Mouse (Mus musculus) kidney, adult 18-20 months (tissue): ENCODE data around the gene Gpn3.

ENCODE experiments used
- DNase-seq: peaks from one replicate; pipeline ENCODE4 v3.0.0; 2021

The Gpn3 gene

DNA sequence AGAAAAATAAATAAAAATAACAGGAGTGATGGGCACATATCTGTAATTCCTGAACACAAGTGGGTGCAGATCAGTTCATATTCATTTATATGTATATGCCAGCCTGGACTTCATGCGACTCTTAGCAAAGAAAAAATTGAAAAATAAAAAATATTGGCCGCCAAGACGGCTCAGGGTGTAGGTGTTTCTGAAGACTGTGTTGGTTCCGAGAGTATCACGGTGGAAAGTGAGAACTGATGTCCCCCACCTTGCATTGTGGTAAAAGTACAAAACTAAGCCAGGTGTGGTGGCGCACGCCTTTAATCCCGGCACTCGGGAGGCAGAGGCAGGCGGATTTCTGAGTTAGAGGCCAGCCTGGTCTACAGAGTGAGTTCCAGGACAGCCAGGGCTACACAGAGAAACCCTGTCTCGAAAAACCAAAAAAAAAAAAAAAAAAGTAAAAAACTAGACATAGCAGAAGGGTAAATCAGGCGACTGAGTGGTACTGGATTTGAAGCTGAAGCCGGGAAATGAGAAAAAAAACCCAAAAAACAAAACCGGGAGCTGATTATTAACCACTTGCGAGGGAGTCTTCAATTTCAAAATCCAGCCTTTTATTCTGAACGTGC lies 19.6 kb downstream of the Gpn3 start:
- no peak for DNase-seq

DNA sequence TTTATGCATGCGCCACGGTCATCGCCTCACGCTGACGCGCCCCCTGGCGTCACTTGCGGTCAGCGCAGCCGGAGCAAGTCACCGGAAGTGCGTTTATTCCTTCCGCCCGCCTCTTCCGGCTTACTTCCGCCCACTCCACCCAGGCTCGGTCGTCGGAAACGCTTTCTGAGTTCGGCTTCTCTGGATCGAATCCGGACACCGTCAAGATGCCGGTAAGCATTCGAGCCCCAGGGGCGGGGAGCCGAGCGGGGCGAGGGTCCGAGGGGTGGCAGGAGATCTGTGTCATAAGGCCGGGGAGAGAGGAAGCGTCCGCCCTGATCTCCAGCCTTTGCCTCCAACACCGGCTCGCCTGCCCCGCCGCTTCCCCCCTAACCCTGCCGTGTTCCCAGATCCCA lies 20.1 kb downstream of the Gpn3 start, which contains the start of gene Arpc3:
Gene Arpc3 (plus strand): TSS at position 93 of the 395 bp plus-strand sequence.
- DNase-seq = peak; percentile 94

DNA sequence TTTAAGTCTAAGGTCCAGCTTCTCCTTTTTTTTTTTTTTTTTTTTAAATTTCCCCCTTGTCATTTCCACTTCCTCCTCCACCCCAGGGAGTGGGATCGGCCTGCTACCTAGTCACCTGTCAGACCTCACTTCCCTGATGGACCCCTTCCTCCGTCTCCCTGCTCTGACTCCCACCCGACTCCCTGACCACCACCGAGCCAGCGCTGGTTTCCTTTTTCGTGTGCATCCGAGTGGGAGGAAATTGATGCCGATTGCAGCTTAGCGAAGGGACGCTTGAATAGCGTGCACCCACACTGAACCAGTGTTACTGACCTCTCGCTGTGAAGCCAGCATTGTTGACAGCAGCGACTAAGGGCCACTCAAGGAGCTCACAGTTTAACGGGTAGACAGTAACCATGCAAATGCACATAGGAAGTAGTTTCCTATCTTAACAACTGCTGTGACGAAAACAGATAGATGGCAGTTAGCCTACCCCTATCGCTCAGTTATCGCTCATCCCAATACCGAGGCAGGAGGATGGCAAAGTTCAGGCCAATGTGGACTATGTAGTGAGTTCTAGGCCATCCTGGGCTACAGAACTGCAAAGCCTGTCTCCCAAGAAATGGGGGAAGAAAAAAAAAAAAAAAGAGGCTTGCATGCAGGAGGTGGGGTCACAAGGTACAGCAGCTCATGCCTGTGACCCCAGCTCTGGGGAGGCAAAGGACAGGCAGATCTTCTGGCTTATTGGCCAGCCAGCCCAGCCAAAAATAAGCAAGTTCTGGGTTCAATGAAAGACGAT lies 20.7 kb downstream of the Gpn3 start:
- peak; percentile 35 for DNase-seq

DNA sequence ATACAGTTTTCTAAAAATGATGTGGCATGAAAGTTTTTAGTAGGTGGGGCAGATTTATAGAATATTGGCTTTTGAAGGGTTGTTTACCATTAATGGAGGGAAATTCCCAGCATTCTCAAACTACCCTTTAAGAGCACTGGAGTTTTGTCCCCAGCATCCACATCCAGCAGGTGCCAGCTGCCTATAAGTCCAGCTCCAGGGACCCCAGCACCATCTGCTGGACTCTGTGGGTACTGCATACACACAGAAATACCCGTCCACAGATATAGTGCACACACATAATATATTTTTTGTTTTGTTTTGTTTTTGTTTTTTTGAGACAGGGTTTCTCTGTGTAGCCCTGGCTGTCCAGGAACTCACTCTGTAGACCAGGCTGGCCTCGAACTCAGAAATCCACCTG lies 22.2 kb downstream of the Gpn3 start:
- peak; percentile 85 for DNase-seq

DNA sequence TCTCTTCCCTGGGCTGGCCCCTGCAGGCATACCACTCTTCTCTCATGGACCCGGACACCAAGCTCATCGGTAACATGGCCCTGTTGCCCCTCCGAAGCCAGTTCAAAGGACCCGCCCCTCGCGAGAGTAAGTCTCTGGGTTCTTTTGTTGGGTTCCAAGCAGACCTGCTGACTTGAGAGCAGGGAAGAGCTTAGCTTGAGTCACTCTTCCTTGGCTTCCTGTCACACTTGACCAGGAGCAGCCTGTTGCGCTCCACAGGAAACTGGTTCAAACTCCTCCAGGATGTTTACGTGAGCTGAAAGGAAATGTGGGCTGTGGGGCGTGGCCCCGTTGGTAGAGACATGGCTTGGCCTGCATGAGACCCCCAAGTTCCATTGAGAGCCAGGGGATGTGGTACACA lies 25.1 kb downstream of the Gpn3 start:
- DNase-seq = peak; percentile 55

DNA sequence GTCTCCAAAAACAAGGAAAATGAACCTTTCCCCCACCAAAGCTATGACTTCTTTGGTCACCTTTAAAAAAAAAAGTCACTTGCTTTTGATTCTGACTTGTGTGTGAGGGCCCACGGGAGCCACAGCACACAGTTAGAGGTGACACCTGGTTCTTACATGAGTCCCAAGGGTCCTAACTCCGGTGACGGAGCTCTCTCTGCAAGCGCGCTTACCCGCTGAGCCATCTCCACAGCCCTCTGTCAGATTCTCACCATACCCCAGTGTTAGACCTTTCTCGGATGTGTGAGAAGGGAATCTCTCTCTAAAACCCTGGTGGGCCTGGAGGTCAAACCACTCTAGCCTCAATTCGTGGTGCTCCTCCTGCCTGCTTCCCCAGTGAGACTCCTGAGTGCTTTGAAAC lies 25.8 kb downstream of the Gpn3 start:
- DNase-seq = no peak

DNA sequence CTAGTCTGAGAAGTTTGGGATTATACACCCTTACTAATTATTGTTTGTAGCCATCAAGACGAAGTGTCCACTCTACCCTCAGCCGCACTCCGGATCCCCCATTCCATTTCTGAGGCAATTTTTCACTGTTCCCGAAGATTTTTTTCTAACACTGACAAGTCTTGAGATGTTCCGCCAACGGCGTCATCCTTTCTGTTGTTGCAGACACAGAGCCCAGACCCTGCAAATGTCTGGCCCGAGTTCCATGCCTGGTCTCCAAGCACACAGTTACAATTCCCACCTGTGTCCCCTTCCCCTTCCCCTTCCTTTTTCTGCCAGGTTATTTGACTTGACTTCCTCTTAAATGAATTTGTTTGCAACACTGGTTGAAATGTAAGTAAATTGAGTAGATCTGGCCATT lies 28.2 kb downstream of the Gpn3 start:
- DNase-seq = no peak

DNA sequence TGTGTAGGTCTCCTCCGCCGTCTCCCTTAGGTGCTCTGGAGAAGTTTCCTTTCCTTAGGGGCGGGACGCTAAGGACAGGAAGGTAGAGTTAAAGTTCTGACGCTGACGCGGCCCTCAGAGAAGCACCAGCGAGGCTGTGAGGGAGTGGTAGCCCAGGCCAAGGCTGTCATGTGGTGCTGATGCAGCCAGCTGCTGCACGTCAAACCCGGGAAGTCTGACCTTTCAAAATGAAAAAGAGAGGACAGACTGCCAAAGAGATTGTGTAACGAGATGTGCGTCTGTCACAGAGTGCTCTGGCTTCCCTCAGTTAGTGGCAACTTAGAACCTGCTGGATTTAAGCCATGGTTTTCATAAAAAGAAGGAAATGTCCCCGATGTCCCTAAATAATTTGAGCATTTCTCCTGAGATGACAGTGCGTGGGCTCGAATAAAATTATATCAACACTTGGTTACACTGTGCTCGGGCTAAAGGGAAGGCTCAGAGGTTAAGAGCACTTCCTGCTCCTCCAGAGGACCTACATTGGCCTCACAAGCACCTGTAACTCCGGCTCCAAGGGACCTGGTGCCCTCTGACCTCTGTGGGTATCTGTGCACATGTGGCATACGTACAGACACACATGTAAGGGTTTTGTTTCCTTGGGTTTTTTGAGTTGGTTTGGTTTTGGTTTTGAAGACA lies 29.1 kb downstream of the Gpn3 start:
- DNase-seq = peak; percentile 62

DNA sequence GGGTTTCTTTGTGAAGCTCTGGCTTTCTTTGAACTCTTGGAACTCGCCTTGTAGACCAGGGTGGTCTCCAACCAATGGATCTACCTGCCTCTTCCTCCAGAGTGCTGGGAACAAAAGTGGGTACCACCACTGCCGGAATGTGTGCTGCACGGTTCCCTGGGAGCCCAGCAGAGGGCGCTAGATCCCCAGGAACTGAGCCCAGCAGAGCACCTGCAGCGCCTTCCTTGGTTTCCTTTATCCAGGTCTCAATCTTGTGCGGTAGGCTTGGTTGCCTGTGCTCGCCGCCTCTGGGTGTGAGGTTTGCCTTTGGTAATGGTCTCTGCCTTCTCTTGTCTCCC lies 29.6 kb downstream of the Gpn3 start:
- peak; percentile 79 for DNase-seq

DNA sequence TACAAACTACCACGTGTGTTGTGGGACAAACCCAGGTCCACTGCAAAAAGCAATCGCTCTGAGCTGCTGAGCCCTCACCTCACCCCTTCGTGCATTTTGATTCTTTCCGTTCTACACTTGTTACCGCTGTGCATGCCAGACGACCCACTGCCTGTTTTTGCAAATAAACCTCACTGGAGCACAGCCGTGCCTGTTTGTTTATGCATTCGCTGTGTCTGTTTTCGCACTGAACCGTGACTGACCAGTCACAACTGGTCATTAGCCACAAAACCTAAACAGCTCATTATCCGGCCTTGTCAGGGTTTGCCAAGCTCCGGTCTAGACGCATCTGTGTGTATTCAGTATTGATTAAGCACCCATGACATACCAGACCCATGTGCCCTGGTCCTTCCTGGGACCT lies 30.5 kb downstream of the Gpn3 start:
- no peak for DNase-seq

DNA sequence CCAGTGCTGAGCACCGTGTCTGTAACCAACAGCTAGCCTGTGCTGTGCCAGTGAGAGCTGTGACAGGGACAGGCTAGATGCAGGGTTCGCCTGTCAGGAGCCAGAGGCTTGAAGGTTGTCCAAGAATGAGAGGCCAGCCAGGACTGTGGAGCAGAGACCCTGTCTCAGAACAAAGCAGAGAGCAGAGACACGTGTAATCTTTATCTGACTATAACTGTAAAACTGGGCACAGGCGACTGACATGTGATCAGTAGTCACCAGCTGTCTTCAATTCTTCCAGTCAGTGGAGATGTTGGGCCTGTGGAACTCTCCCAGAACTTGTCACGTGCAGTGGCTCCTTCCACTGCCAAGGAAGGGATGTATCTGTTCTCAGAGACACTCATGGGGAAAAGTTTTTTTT lies 31.1 kb downstream of the Gpn3 start:
- no peak for DNase-seq

DNA sequence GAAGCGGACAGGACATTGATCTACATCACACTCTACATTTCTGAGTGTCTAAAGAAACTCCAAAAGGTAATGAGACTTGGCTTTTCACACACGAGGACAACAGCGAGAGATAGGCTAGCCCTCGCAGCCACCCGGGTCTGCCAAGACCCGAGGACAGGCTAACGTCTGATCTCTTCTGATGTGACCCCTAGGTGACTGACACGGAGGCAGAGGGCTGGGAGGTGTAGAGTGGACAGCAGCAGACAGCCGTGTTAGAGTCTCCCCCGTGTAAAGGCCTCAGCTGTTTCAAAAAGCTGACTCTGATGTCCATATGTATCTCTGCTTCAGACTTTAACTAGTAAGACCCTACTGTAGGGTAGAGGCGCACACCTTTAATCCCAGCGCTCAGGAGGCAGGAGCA lies 31.7 kb downstream of the Gpn3 start:
- no peak for DNase-seq

DNA sequence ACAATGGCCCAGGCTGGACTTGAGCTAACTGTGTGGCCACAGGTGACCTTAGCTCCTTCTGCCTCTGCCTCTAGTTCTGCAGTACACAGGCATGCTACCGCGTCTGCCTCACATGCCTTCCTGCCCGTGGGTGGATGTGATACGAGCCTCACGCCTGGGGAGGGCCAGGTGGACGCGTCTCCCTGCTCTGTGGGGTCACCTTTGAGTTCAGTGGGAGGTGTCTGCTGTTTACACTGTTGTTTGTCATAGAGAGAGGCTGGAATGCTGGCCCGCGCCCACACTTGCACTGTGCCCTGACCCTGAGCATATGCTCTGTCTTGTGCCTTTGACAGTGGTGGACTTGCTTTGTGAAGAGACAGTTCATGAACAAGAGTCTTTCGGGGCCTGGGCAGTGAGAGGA lies 33.9 kb downstream of the Gpn3 start:
- DNase-seq = no peak

GRCm38 (mm10) chr5:122409692-122410645 lies 38.3 kb downstream of the Gpn3 start:
- DNase-seq = no peak

DNA sequence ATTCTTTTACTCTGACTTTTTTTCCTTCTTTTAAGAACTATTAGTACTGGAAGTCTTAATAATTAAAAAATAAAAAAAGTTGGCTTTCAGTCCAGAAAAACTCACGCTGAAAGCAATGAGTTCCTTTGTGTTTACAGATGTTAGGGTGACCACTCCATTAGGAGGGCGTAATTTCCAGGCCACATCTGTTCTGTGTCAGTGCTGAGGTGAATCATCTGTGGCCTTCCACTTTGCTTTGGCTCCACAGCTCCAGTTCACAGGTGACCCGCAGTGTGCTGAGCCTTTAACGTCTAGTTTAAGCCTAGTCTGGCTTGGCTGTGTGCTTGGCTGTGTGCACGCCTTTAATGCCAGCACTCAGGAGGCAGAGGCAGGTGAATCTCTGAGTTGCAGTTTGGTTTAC lies 40.2 kb downstream of the Gpn3 start:
- no peak for DNase-seq

- no peak for DNase-seq
Observed at GRCm38 (mm10) chr5:122412826-122413225, 41.1 kb downstream of the Gpn3 start.

- no peak for DNase-seq
Observed at GRCm38 (mm10) chr5:122414351-122414750, 42.7 kb downstream of the Gpn3 start.

DNA sequence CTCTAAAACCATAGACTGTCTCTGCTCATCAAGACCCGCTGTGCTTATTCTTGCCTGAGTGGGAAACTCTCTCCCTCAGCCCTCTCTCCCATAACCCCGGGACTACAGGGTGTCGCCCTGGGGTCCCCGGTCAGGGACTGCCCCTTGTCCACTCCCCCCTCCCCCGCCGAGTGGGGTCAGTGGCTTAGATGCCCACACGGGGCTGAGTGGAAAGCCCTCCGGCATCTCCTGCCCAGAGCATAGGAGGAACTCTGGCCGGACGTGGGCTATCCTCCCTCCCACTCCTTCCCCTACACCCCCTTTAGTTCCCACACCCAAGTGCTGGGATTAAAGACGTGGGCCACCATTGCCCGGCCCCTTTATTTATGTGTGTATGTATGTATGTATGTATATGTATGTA lies 43.8 kb downstream of the Gpn3 start:
- no peak for DNase-seq

DNA sequence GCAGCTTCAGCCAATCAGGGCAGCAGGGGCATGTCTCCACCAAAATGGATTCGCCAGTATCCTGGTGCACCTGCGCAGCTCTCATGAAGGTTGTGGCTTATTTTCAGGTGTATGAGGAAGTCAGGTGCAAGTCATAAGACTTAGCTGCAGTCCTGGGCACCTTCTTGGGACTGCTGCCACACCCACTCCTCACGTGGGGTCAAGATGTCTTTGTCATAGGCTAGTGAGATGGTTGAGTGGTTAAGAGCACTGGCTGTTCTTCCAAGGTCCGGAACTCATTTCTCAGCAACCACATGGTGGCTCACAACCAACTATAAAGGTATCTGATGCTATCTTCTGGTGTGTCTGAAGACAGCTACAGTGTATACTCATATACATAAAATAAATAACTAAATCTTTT lies 49.0 kb downstream of the Gpn3 start:
- DNase-seq = peak; percentile 79

DNA sequence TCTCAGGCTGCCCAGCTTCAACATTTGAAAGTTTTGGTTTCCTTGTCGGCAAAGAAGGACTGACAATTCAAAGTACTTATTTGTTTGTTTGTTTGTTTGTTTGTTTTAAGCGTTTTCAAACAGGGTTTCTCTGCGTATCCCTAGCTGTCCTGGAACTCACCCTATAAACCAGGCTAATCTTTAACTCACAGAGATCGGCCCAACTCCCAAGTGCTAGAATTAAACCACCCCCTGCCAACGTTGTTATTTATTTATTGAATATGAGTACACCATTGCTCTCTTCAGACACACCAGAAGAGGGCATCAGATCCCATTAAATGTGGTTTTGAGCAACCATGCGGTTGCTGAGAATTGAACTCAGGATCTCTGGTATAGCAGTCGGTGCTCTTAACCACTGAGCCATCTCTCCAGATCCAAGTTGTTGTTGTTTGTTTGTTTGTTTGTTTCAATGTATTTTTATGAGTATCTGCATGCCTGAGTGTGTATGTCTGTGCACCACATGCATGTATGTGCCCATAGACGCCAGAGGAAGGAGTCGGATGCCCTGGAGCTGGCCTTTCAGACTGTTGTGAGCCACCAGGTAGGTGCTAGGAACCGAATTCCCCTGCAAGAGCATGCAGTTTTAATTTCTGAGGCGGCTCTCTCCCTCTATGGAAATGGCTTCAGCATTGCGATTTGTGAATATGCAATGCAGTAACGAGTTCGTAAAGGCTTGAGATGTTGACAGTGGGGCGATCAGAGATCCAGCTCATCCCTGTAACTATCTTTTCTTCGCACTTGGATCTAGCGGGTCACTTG lies 49.8 kb downstream of the Gpn3 start, which contains the start of gene Anapc7:
Gene Anapc7 (plus strand): TSS at position 423 of the 798 bp plus-strand sequence.
- no peak for DNase-seq

DNA sequence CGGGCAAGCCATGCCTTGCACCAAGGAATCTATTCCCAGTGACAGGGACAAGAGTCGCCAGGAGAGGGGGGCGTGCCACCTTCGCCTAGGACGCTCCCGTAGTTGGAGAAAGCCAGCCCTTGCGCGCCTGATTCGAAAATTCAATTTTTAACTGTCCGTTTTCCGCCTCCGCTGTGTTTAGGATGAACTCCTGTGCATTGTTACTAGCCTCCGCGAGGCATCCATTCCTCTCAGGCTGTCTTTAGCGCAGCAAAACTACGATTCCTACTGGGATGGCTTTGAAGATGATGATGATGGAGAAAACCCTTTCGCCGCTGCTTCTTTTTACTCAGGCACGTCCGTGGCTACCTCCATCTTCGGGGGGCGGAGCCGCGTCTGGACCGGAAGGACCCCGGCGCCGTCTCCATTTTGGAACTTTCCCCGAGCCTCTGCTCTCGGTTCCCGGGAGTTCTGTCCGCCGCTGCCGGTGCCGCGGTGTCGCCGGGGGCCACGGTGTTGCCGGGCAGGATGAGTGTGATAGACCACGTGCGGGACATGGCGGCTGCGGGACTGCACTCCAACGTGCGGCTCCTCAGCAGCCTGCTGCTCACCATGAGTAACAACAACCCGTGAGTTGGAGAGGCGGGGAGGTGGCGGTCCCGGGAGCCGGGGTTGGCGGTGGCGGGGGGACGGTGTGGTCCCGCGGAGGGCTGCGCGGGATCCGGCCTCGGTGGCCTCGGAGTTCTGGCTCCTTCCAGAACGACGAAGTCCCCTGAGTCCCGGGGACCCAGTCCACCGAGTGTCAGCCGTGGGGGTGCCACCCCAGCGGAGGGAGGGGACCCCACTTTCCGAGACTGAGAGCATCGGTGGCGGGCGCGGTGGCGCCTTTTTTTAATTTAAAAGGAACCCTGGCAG lies 50.6 kb downstream of the Gpn3 start:
- peak; percentile 97 for DNase-seq
